Mouse (Mus musculus): ENCODE results near the gene Crlf2. TPM values are rescaled to one million over a fixed set of nuclear protein-coding genes. Genes with fewer than 3 reads are reported as not detected.

Gene Crlf2
- polyA plus RNA-seq, 1 experiment from 2014 or later, result 13.6 TPM

Other genes starting within 250 kb of the Crlf2 start
- gene Vmn2r16, start 228.8 kb downstream of the Crlf2 start, polyA plus RNA-seq (2015; fragmentation: Nextera tagmentation; extraction: Ambion mirVana), result not detected in 2 replicates
- not detected in 2 replicates for gene Vmn2r17, start 139.3 kb downstream of the Crlf2 start, polyA plus RNA-seq (2015; fragmentation: Nextera tagmentation; extraction: Ambion mirVana)
- 3.2 TPM in 2 replicates for gene 5430403G16Rik, start 132.0 kb upstream of the Crlf2 start, polyA plus RNA-seq (2015; fragmentation: Nextera tagmentation; extraction: Ambion mirVana)
- gene 4930522L14Rik, start 192.9 kb upstream of the Crlf2 start, polyA plus RNA-seq (2015; fragmentation: Nextera tagmentation; extraction: Ambion mirVana), result 10.3 and 12.3 TPM in 2 replicates

All from kidney, embryonic 15.5 days (tissue).